Mouse (Mus musculus) erythroid progenitor cell, adult 5-6 weeks (primary cell): ENCODE results near the gene Angptl6. TPM values are rescaled to one million over a fixed set of nuclear protein-coding genes. Genes with fewer than 3 reads are reported as not detected.
"Not testable (repeated sequence)": the region's sequence is repeated elsewhere in the genome, so short reads cannot be mapped to it uniquely, and the experiment has no call there.

Experiments used
- ATAC-seq: replicated peaks from 2 replicates; pipeline ENCODE4 v1.8.0; 2016; ENCODE audit warnings: moderate number of reproducible peaks, mild to moderate bottlenecking, moderate TSS enrichment, inconsistent platforms; ENCODE audit not compliant: poor library complexity, low FRiP score, severe bottlenecking
- total RNA-seq, 2 experiments: library from RNA; stranded (forward) in 1 of 2; stranded (reverse) in 1 of 2; fragments of 150-400 nt in 1 of 2; fragments of 186-747, 209-891 nt in 1 of 2; gene quantifications; 2 replicates each; pipeline versions ENCODE4 v1.2.3 to v1.2.4; 2015 to 2017; ENCODE audit warnings: low replicate concordance in 2 of 2

Gene Angptl6
- total RNA-seq, 2 experiments from 2014 or later = 0.53 TPM; not detected in 1

GRCm38 (mm10) chr9:20850179-20850578 lies 29.3 kb downstream of the Angptl6 start:
- ATAC-seq = no peak

- ATAC-seq = no peak
Measured at GRCm38 (mm10) chr9:20842670-20843069, 36.9 kb downstream of the Angptl6 start.

GRCm38 (mm10) chr9:20842211-20842610 lies 37.3 kb downstream of the Angptl6 start:
- ATAC-seq = no peak

GRCm38 (mm10) chr9:20838931-20839330 lies 40.6 kb downstream of the Angptl6 start:
- ATAC-seq = no peak

- ATAC-seq = no peak
Measured at GRCm38 (mm10) chr9:20837184-20837947, 42.2 kb downstream of the Angptl6 start.

GRCm38 (mm10) chr9:20835431-20835954 lies 44.0 kb downstream of the Angptl6 start:
- not testable (repeated sequence) for ATAC-seq

- no peak for ATAC-seq
Measured at GRCm38 (mm10) chr9:20834881-20835280, 44.6 kb downstream of the Angptl6 start.

GRCm38 (mm10) chr9:20830901-20831643 lies 48.5 kb downstream of the Angptl6 start:
- peak; percentile 71 for ATAC-seq

- ATAC-seq = no peak
Measured at GRCm38 (mm10) chr9:20828127-20828526, 51.4 kb downstream of the Angptl6 start.

- ATAC-seq = no peak
Measured at GRCm38 (mm10) chr9:20825781-20826180, 53.7 kb downstream of the Angptl6 start.

Other genes starting within 250 kb of the Angptl6 start
- 158 and 182 TPM in 2 replicates for gene Ubl5, start 236.8 kb downstream of the Angptl6 start, total RNA-seq (2015; ENCODE audit: low replicate concordance)
- gene Ubl5, start 236.8 kb downstream of the Angptl6 start, total RNA-seq (2017; ENCODE audit: low replicate concordance) = 36.3 and 42.1 TPM in 2 replicates
- 21.3 and 21.8 TPM in 2 replicates for gene Fbxl12, start 235.0 kb downstream of the Angptl6 start, total RNA-seq (2015; ENCODE audit: low replicate concordance)
- 4.6 and 11.6 TPM in 2 replicates for gene Fbxl12, start 235.0 kb downstream of the Angptl6 start, total RNA-seq (2017; ENCODE audit: low replicate concordance)
- 4.2 and 10.1 TPM in 2 replicates for gene Pin1, start 227.6 kb downstream of the Angptl6 start, total RNA-seq (2015; ENCODE audit: low replicate concordance)
- gene Pin1, start 227.6 kb downstream of the Angptl6 start, total RNA-seq (2017; ENCODE audit: low replicate concordance) = 6.3 and 8.5 TPM in 2 replicates
- gene Olfm2, start 133.4 kb downstream of the Angptl6 start, total RNA-seq (2015; ENCODE audit: low replicate concordance) = not detected in 2 replicates
- not detected in 2 replicates for gene Olfm2, start 133.4 kb downstream of the Angptl6 start, total RNA-seq (2017; ENCODE audit: low replicate concordance)
- 1.3 TPM in 1 of 2 replicates, not detected in the other for gene Col5a3, start 64.7 kb downstream of the Angptl6 start, total RNA-seq (2015; ENCODE audit: low replicate concordance)
- 0.39 TPM in 1 of 2 replicates, not detected in the other for gene Col5a3, start 64.7 kb downstream of the Angptl6 start, total RNA-seq (2017; ENCODE audit: low replicate concordance)
- not detected in 2 replicates for gene Rdh8, start 61.2 kb downstream of the Angptl6 start, total RNA-seq (2015; ENCODE audit: low replicate concordance)
- gene Rdh8, start 61.2 kb downstream of the Angptl6 start, total RNA-seq (2017; ENCODE audit: low replicate concordance) = not detected in 2 replicates
- gene A230050P20Rik, start 11.1 kb downstream of the Angptl6 start, total RNA-seq (2015; ENCODE audit: low replicate concordance) = 1.1 and 1.7 TPM in 2 replicates
- 3.7 and 4.3 TPM in 2 replicates for gene A230050P20Rik, start 11.1 kb downstream of the Angptl6 start, total RNA-seq (2017; ENCODE audit: low replicate concordance)
- 6.7 and 19.1 TPM in 2 replicates for gene Ppan, start 8.4 kb upstream of the Angptl6 start, total RNA-seq (2015; ENCODE audit: low replicate concordance)
- 7.1 and 16.2 TPM in 2 replicates for gene Ppan, start 8.4 kb upstream of the Angptl6 start, total RNA-seq (2017; ENCODE audit: low replicate concordance)
- gene Eif3g, start 18.9 kb upstream of the Angptl6 start, total RNA-seq (2015; ENCODE audit: low replicate concordance) = 47.4 and 59.5 TPM in 2 replicates
- 41.5 and 59.7 TPM in 2 replicates for gene Eif3g, start 18.9 kb upstream of the Angptl6 start, total RNA-seq (2017; ENCODE audit: low replicate concordance)
- 122 and 135 TPM in 2 replicates for gene Dnmt1, start 80.2 kb upstream of the Angptl6 start, total RNA-seq (2015; ENCODE audit: low replicate concordance)
- 217 and 249 TPM in 2 replicates for gene Dnmt1, start 80.2 kb upstream of the Angptl6 start, total RNA-seq (2017; ENCODE audit: low replicate concordance)
- gene S1pr2, start 97.1 kb upstream of the Angptl6 start, total RNA-seq (2015; ENCODE audit: low replicate concordance) = not detected in 2 replicates
- under 0.01 and 0.39 TPM in 2 replicates for gene S1pr2, start 97.1 kb upstream of the Angptl6 start, total RNA-seq (2017; ENCODE audit: low replicate concordance)
- 13.0 and 22.0 TPM in 2 replicates for gene Mrpl4, start 123.0 kb upstream of the Angptl6 start, total RNA-seq (2015; ENCODE audit: low replicate concordance)
- 13.3 and 18.0 TPM in 2 replicates for gene Mrpl4, start 123.0 kb upstream of the Angptl6 start, total RNA-seq (2017; ENCODE audit: low replicate concordance)
- 1.3 TPM in 1 of 2 replicates, not detected in the other for gene Icam1, start 136.3 kb upstream of the Angptl6 start, total RNA-seq (2015; ENCODE audit: low replicate concordance)
- 1.5 and 9.0 TPM in 2 replicates for gene Icam1, start 136.3 kb upstream of the Angptl6 start, total RNA-seq (2017; ENCODE audit: low replicate concordance)
- gene Icam4, start 149.6 kb upstream of the Angptl6 start, total RNA-seq (2015; ENCODE audit: low replicate concordance) = 164 and 214 TPM in 2 replicates
- gene Icam4, start 149.6 kb upstream of the Angptl6 start, total RNA-seq (2017; ENCODE audit: low replicate concordance) = 107 and 112 TPM in 2 replicates
- gene Icam5, start 152.3 kb upstream of the Angptl6 start, total RNA-seq (2015; ENCODE audit: low replicate concordance) = 1.3 and 1.4 TPM in 2 replicates
- gene Icam5, start 152.3 kb upstream of the Angptl6 start, total RNA-seq (2017; ENCODE audit: low replicate concordance) = 1.3 and 3.5 TPM in 2 replicates
- 6.8 TPM in 1 of 2 replicates, not detected in the other for gene Zglp1, start 187.4 kb upstream of the Angptl6 start, total RNA-seq (2015; ENCODE audit: low replicate concordance)
- gene Zglp1, start 187.4 kb upstream of the Angptl6 start, total RNA-seq (2017; ENCODE audit: low replicate concordance) = not detected in 2 replicates
- not detected in 2 replicates for gene Gm49373, start 193.4 kb upstream of the Angptl6 start, total RNA-seq (2015; ENCODE audit: low replicate concordance)
- not detected in 2 replicates for gene Gm49373, start 193.4 kb upstream of the Angptl6 start, total RNA-seq (2017; ENCODE audit: low replicate concordance)
- gene Fdx1l, start 193.9 kb upstream of the Angptl6 start, total RNA-seq (2015; ENCODE audit: low replicate concordance) = 13.0 and 19.8 TPM in 2 replicates
- 7.8 and 19.7 TPM in 2 replicates for gene Fdx1l, start 193.9 kb upstream of the Angptl6 start, total RNA-seq (2017; ENCODE audit: low replicate concordance)
- gene Gm38431, start 212.3 kb upstream of the Angptl6 start, total RNA-seq (2015; ENCODE audit: low replicate concordance) = 30.6 and 34.0 TPM in 2 replicates
- 4.2 TPM in 1 of 2 replicates, not detected in the other for gene Gm38431, start 212.3 kb upstream of the Angptl6 start, total RNA-seq (2017; ENCODE audit: low replicate concordance)
- gene Raver1, start 212.3 kb upstream of the Angptl6 start, total RNA-seq (2015; ENCODE audit: low replicate concordance) = 18.4 and 23.4 TPM in 2 replicates
- gene Raver1, start 212.3 kb upstream of the Angptl6 start, total RNA-seq (2017; ENCODE audit: low replicate concordance) = 21.1 and 32.5 TPM in 2 replicates